Mouse (Mus musculus): ENCODE data around the gene Vps45. TPM values are rescaled to one million over a fixed set of nuclear protein-coding genes. Genes with fewer than 3 reads are reported as not detected.
"Not testable (repeated sequence)": the region's sequence is repeated elsewhere in the genome, so short reads cannot be mapped to it uniquely, and the experiment has no call there.

The Vps45 gene
- polyA plus RNA-seq, 1 experiment = 33.3 TPM

DNA sequence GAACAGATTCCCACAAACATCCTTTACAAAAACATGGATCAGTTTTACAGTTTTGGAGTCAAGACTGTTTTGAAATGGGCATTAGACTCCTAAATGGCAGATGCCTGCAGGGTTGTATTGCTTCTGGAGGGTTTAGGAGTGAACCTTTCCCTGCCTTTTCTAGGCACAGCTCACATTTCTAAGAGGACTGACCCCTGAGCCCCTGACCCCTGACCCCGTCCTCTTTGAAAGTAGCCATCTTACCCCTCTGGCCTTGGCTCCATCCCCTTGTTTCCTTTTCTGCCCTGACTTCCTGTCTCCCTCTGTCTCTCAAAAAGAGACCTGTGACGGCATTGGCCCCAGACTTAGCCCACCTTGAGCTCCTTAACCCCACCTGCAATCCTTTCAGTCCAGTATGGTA lies 95.0 kb downstream of the Vps45 start:
- Histone ChIP-seq H3K27ac (ENCODE audit: insufficient read depth, low read length) (no peak overlapping the region), H3K4me3 (replicated peaks; ENCODE audit: insufficient read depth, low read depth, low read length) (no peak overlapping the region), H3K27me3 (ENCODE audit: control insufficient read depth, insufficient read depth, low read length) (no peaks in the 10 kb centered on the region), H3K4me1 (ENCODE audit: control insufficient read depth, insufficient read depth, low read length) (peaks cover 7% of the 10 kb centered on the region; the same call in 1 of the 2 replicates)
- WGBS = 44% methylated on average over 2 of the region's 2 CpGs
- no peak for DNase-seq
- TF ChIP-seq POLR2A (IDR thresholded peaks at IDR 0.05; ENCODE audit: borderline replicate concordance, insufficient read depth, low read length) (no peak), CTCF (IDR thresholded peaks at IDR 0.05; ENCODE audit: borderline replicate concordance, insufficient read depth, low read depth, low read length) (no peak)

DNA sequence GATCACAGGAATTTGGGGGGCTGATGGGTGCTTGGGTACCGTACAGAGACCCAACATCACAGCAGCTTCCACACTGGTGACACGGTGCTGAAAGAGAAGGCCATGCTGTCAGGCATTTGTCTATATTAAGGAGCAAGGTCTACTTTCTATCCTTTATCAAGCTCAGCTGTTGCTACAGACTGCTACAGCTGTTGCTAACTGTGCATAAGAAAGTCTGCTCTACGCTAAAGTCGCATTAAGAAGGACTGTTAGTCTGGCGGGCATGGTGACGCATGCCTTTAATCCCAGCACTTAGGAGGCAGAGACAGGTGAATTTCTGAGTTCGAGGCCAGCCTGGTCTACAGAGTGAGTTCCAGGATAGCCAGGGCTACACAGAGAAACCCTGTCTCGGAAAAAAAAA lies 96.1 kb downstream of the Vps45 start:
- not testable (repeated sequence) for H3K27me3 ChIP-seq (ENCODE audit: control insufficient read depth, insufficient read depth, low read length); DNase-seq; H3K4me3 ChIP-seq (replicated peaks; ENCODE audit: insufficient read depth, low read depth, low read length); H3K27ac ChIP-seq (ENCODE audit: insufficient read depth, low read length); H3K4me1 ChIP-seq (ENCODE audit: control insufficient read depth, insufficient read depth, low read length)
- 84% methylated on average over 8 of the region's 8 CpGs for WGBS

DNA sequence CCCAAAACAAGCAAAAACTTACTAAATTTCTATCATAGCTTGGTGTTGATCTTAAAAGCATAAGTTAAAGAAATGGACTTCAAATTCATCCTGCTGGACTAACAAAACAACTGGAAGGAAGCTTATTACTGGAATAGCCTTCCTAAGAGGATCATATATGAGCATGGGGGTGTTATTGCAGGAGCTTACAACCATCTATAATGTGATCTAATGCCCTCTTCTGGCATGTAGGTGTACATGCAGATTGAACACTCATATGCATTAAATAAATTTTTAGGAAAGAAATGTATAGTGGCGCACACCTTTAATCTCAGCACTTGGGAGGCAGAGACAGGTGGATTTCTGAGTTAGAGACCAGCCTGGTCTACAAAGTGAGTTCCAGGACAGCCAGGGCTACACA lies 98.5 kb downstream of the Vps45 start:
- H3K27ac ChIP-seq (ENCODE audit: insufficient read depth, low read length) = no peak overlapping the region
- H3K4me3 ChIP-seq (replicated peaks; ENCODE audit: insufficient read depth, low read depth, low read length) = no peak overlapping the region
- DNase-seq = no peak
- H3K4me1 ChIP-seq (ENCODE audit: control insufficient read depth, insufficient read depth, low read length) = no peaks in the 10 kb centered on the region
- WGBS = 91% methylated on average over 1 of the region's 1 CpGs
- H3K27me3 ChIP-seq (ENCODE audit: control insufficient read depth, insufficient read depth, low read length) = no peaks in the 10 kb centered on the region
- no peak for TF ChIP-seq POLR2A (IDR thresholded peaks at IDR 0.05; ENCODE audit: borderline replicate concordance, insufficient read depth, low read length)
- TF ChIP-seq CTCF (IDR thresholded peaks at IDR 0.05; ENCODE audit: borderline replicate concordance, insufficient read depth, low read depth, low read length) = no peak

DNA sequence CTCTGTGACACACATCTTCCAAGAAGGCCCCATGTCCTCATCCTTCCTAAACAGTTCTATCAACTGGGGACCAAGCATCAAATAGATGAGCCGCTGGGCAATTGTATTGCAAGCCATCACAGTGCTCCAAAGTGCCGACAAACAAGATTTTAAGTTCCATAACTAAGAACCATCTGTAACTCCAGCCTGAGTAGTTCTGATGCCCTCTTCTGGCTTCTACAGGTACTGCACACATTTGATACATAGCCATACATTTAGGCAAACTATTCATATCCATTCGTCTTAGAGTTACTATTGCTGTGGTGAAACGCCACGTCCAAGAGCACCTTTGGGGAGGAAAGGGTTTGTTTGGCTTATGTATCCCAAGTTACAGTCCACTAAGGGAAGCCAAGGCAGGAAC lies 99.2 kb downstream of the Vps45 start:
- no peaks in the 10 kb centered on the region for H3K4me1 ChIP-seq (ENCODE audit: control insufficient read depth, insufficient read depth, low read length)
- no peaks in the 10 kb centered on the region for H3K27me3 ChIP-seq (ENCODE audit: control insufficient read depth, insufficient read depth, low read length)
- no peak overlapping the region for H3K4me3 ChIP-seq (replicated peaks; ENCODE audit: insufficient read depth, low read depth, low read length)
- no peak for DNase-seq
- TF ChIP-seq CTCF (IDR thresholded peaks at IDR 0.05; ENCODE audit: borderline replicate concordance, insufficient read depth, low read depth, low read length) = no peak
- TF ChIP-seq POLR2A (IDR thresholded peaks at IDR 0.05; ENCODE audit: borderline replicate concordance, insufficient read depth, low read length) = no peak
- WGBS = 73% methylated on average over 5 of the region's 5 CpGs
- no peak overlapping the region for H3K27ac ChIP-seq (ENCODE audit: insufficient read depth, low read length)

DNA sequence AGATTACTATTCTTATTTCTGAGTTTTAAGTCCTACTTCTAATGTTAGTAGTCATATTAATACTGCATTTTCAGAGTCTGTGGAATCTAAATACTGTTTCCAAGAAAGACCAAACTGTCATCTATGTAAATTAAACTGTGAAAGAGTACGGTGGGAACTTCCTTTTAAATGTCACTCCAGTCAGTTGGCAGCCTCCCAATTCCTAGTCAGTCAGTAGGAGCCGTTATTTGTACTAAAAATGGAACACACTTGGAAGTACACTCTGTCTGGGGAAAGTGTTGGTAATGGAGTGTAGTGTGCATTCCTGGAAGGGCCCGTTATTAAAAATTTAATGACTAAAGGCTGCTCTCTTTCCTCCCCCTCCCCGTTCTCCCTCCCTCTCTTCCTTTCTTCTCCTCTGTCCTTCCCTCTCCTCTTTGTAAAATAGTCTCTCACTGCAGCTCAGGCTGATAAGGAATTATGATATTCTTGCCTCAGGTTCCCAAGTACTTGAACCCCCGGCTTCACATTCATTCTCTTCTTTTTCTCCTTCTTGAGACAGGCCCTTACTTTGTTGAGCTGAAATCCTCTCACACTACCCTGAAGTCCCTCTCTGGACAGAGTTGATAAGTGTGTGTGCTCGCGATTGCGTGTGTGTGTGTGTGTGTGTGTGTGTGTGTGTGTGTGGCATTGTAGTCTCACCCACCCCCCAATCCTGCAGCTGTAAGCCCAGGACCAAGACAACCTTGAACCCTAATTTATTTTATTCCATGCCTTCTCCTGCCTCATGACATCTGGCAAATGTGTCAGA lies 100.7 kb downstream of the Vps45 start:
- WGBS = 42% methylated on average over 8 of the region's 8 CpGs

DNA sequence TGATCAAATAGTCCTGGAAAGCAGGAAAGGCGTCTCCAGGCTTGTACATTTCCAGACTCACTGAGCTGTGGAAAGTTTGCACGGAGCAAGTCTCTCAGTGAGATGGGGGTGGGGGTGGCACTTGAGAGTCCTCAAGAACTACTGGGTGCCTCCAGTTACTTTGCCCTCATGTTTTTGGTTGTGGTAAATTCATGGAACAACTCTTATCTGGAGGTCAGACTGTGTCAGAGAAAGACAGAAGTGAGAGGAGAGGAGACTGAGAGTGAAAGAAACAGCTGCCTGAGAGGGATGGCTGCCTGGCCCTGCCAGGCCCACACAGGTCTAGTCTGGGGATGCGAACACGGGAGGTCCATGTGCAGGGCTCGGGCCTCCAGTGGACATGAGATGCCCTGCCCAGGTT lies 102.9 kb downstream of the Vps45 start:
- 91% methylated on average over 5 of the region's 5 CpGs for whole genome bisulfite sequencing
- no peak for TF ChIP-seq POLR2A (IDR thresholded peaks at IDR 0.05; ENCODE audit: borderline replicate concordance, insufficient read depth, low read length)
- H3K4me1 ChIP-seq (ENCODE audit: control insufficient read depth, insufficient read depth, low read length) = no peaks in the 10 kb centered on the region
- no peak overlapping the region for H3K27ac ChIP-seq (ENCODE audit: insufficient read depth, low read length)
- no peak overlapping the region for H3K4me3 ChIP-seq (replicated peaks; ENCODE audit: insufficient read depth, low read depth, low read length)
- no peak for DNase-seq
- H3K27me3 ChIP-seq (ENCODE audit: control insufficient read depth, insufficient read depth, low read length) = no peaks in the 10 kb centered on the region

More for the DNA sequence above, 100.7 kb downstream of the Vps45 start:
- no peak overlapping the region for H3K4me3 ChIP-seq (replicated peaks; ENCODE audit: insufficient read depth, low read depth, low read length)
- no peak overlapping the region for H3K27ac ChIP-seq (ENCODE audit: insufficient read depth, low read length)
- no peak for DNase-seq
- H3K27me3 ChIP-seq (ENCODE audit: control insufficient read depth, insufficient read depth, low read length) = no peaks in the 10 kb centered on the region
- H3K4me1 ChIP-seq (ENCODE audit: control insufficient read depth, insufficient read depth, low read length) = no peaks in the 10 kb centered on the region
- no peak for TF ChIP-seq CTCF (IDR thresholded peaks at IDR 0.05; ENCODE audit: borderline replicate concordance, insufficient read depth, low read depth, low read length)
- no peak for TF ChIP-seq POLR2A (IDR thresholded peaks at IDR 0.05; ENCODE audit: borderline replicate concordance, insufficient read depth, low read length)

DNA sequence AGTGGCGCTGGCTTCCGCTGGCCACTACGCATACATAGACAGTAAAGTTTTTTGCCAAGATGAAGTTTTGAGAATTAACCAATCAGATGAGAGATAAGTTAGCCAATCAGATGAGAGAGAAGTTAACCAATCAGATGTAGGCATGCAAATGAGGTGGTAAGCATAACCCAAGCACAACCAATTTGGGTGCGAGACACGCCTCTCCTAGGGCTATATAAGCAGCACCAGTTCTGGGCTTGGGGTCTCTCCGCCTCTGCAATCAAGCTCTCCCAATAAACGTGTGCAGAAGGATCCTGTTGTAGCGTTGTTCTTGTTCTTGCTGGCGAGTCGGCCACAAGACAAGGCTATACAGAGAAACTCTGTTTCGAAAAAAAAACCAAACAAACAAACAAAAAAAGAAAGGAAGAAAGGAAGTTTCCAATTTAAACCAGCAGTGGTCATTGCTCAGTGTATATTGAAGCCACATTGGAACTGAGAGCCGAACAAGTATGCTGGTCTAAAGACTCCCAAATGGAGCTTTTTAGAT lies 103.6 kb downstream of the Vps45 start:
- H3K4me3 ChIP-seq (replicated peaks; ENCODE audit: insufficient read depth, low read depth, low read length); DNase-seq; H3K27ac ChIP-seq (ENCODE audit: insufficient read depth, low read length); H3K4me1 ChIP-seq (ENCODE audit: control insufficient read depth, insufficient read depth, low read length); H3K27me3 ChIP-seq (ENCODE audit: control insufficient read depth, insufficient read depth, low read length): not testable (repeated sequence)
- WGBS = 89% methylated on average over 12 of the region's 12 CpGs

DNA sequence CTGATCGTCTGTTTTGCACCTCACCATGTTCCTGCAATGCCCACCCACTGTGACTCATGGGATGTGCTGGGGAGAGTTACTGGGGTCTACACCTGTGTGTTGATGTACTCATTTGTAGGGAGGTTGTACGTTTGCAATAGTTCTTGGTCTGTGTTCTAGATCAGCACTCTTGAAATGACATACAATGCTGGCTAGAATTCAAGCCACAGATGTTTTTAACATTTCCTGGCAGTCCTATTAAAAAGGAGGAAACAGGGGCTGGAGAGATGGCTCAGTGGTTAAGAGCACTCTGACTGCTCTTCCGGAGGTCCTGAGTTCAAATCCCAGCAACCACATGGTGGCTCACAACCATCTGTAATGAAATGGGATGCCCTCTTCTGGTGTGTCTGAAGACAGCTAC lies 104.7 kb downstream of the Vps45 start:
- 40% methylated on average over 3 of the region's 3 CpGs for WGBS
- DNase-seq = no peak
- TF ChIP-seq CTCF (IDR thresholded peaks at IDR 0.05; ENCODE audit: borderline replicate concordance, insufficient read depth, low read depth, low read length) (no peak), POLR2A (IDR thresholded peaks at IDR 0.05; ENCODE audit: borderline replicate concordance, insufficient read depth, low read length) (no peak)
- Histone ChIP-seq H3K27ac (ENCODE audit: insufficient read depth, low read length) (no peak overlapping the region), H3K27me3 (ENCODE audit: control insufficient read depth, insufficient read depth, low read length) (no peaks in the 10 kb centered on the region), H3K4me3 (replicated peaks; ENCODE audit: insufficient read depth, low read depth, low read length) (no peak overlapping the region), H3K4me1 (ENCODE audit: control insufficient read depth, insufficient read depth, low read length) (no peaks in the 10 kb centered on the region)

All from cerebellum, adult 2 months (tissue).